Mouse (Mus musculus): ENCODE data around the gene Efcab8. TPM values are rescaled to one million over a fixed set of nuclear protein-coding genes. Genes with fewer than 3 reads are reported as not detected.

The Efcab8 gene
- polyA plus RNA-seq (2012; ENCODE audit: low replicate concordance), result 0.20 and 0.28 TPM in 2 replicates

GRCm38 (mm10) chr2:153779394-153779981, at the start of gene Efcab8:
Gene Efcab8, plus strand, starts transcription at chr2:153779931.

GRCm38 (mm10) chr2:153740500-153741436, 39.0 kb upstream of the Efcab8 start, which contains the start of gene Mapre1:
Gene Mapre1, plus strand, starts transcription at chr2:153741274.

GRCm38 (mm10) chr2:153870984-153871383, 91.3 kb downstream of the Efcab8 start, which contains the start of gene Sun5:
Gene Sun5, minus strand, starts transcription at chr2:153871084.

GRCm38 (mm10) chr2:153874745-153875144, 95.0 kb downstream of the Efcab8 start, which contains the start of gene Bpifb2:
Gene Bpifb2, plus strand, starts transcription at chr2:153875045.

Other genes with a start within 250 kb of the Efcab8 start
- gene Nol4l, start 250.0 kb upstream of the Efcab8 start, polyA plus RNA-seq (2012; ENCODE audit: low replicate concordance), result 9.1 and 10.7 TPM in 2 replicates
- gene Commd7, start 147.2 kb upstream of the Efcab8 start, polyA plus RNA-seq (2012; ENCODE audit: low replicate concordance), result 9.9 and 13.5 TPM in 2 replicates
- 0.93 and 2.7 TPM in 2 replicates for gene Dnmt3b, start 130.5 kb upstream of the Efcab8 start, polyA plus RNA-seq (2012; ENCODE audit: low replicate concordance)
- gene Dnmt3c, start 83.3 kb upstream of the Efcab8 start, polyA plus RNA-seq (2012; ENCODE audit: low replicate concordance), result 0.35 and 0.45 TPM in 2 replicates
- gene Mapre1, start 38.7 kb upstream of the Efcab8 start, polyA plus RNA-seq (2012; ENCODE audit: low replicate concordance), result 0.87 and 2.4 TPM in 2 replicates
- not detected in 2 replicates for gene Sun5, start 91.2 kb downstream of the Efcab8 start, polyA plus RNA-seq (2012; ENCODE audit: low replicate concordance)
- gene Bpifb2, start 95.1 kb downstream of the Efcab8 start, polyA plus RNA-seq (2012; ENCODE audit: low replicate concordance), result not detected in 2 replicates
- not detected in 2 replicates for gene Bpifb6, start 120.5 kb downstream of the Efcab8 start, polyA plus RNA-seq (2012; ENCODE audit: low replicate concordance)
- not detected in 2 replicates for gene Bpifb3, start 138.3 kb downstream of the Efcab8 start, polyA plus RNA-seq (2012; ENCODE audit: low replicate concordance)
- not detected in 2 replicates for gene Bpifb4, start 158.3 kb downstream of the Efcab8 start, polyA plus RNA-seq (2012; ENCODE audit: low replicate concordance)
- gene Bpifa6, start 195.0 kb downstream of the Efcab8 start, polyA plus RNA-seq (2012; ENCODE audit: low replicate concordance), result not detected in 2 replicates
- not detected in 2 replicates for gene Bpifa2, start 228.3 kb downstream of the Efcab8 start, polyA plus RNA-seq (2012; ENCODE audit: low replicate concordance)